Mouse (Mus musculus) olfactory bulb, adult 2 months (tissue): ENCODE measurements around the gene Rpl6.

Experiments
- CTCF ChIP-seq: fragments of 200-500 bp; IDR thresholded peaks from 2 replicates; pipeline ENCODE4 v1.5.1; 2012; ENCODE audit warnings: low read depth, mild to moderate bottlenecking, low read length, moderate library complexity; ENCODE audit not compliant: insufficient read depth
- POLR2A ChIP-seq: fragments of 200-500 bp; IDR thresholded peaks from 2 replicates; pipeline ENCODE4 v1.6.1; 2012; ENCODE audit warnings: mild to moderate bottlenecking, low read depth, low read length, moderate library complexity; ENCODE audit not compliant: insufficient read depth

GRCm38 (mm10) chr5:121201739-121202138 lies 2.5 kb upstream of the Rpl6 start:
- TF ChIP-seq CTCF = peak; percentile 20; the same call in 1 of the 2 replicates
- TF ChIP-seq POLR2A = no peak
